ENCODE assay signal across 9 mouse cellular contexts in the genomic region with DNA sequence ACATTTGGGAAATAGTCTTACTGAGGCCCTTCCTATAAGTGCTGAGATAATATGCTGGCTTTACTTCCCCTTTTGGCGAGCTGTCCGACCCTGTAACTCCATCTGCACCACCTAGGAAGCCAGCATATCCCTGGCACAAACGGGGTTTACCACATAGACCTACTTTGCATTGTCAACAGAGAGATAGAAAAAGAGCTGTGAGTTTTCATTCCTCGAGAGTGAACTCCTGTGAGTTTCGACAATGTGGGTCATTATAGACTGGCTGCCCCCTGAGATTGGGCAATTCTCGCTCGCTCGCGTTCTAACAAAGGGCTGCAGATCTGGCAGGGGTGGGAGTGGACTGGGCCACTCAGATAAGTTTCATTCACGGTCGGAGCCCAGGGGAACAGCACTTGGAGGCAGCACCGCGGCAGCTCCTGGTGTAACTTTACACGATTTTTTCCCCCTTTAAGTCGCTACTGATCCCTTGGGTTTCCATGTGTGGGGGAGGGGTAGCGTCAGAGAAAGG.
A peak's percentile ranks its signal among the peaks of the same experiment; 100 is the strongest.
DNase-seq lines count a peak whose midpoint lies in the region; ATAC-seq and TF ChIP-seq lines count a peak whose summit lies in the region.
"Had no signal": no experiment of that assay in that cellular context is flagged by ENCODE, and none has a peak within 500 bp of the region (broad histone marks: within the 10 kb centered on the region; RNA-seq: fewer than 3 reads in every experiment).

No protein-coding gene starts in this region.

- TF ChIP-seq POLR2A in testis, adult 2 months (IDR thresholded peaks at IDR 0.05; ENCODE audit: control insufficient read depth, low read depth, low read length) = no peak

- no peaks in the 10 kb centered on the region for H3K36me3 ChIP-seq in testis, adult 2 months (ENCODE audit: control insufficient read depth, insufficient read depth, low read length)
- no peaks in the 10 kb centered on the region for H3K36me3 ChIP-seq in heart, embryonic 14.5 days (ENCODE audit: control insufficient read depth, insufficient read depth, low read length)
- no peaks in the 10 kb centered on the region for H3K36me3 ChIP-seq in limb, embryonic 13.5 days
- H3K36me3 ChIP-seq in neural tube, embryonic 12.5 days = no peaks in the 10 kb centered on the region

- H3K27ac ChIP-seq in testis, adult 2 months (ENCODE audit: control insufficient read depth, insufficient read depth, low read depth, low read length) = no peak overlapping the region
- no peak overlapping the region for H3K27ac ChIP-seq in heart, embryonic 14.5 days (replicated peaks in 1 of 2; ENCODE audit: control insufficient read depth in 1 of 2, insufficient read depth in 1 of 2, low read depth in 2 of 2, low read length in 2 of 2)
- H3K27ac ChIP-seq in limb, embryonic 13.5 days = no peak overlapping the region
- H3K27ac ChIP-seq in neural tube, embryonic 12.5 days = no peak overlapping the region
- H3K27ac ChIP-seq: macrophage had no signal

- H3K4me2 ChIP-seq in heart, embryonic 14.5 days (ENCODE audit: low read length) = peak overlapping the region; percentile 78
- peak overlapping the region; percentile 68 for H3K4me2 ChIP-seq in limb, embryonic 13.5 days (replicated peaks)
- H3K4me2 ChIP-seq in neural tube, embryonic 12.5 days (replicated peaks) = peak overlapping the region; percentile 60

- peak overlapping the region; percentile 67 for H3K9ac ChIP-seq in heart, embryonic 14.5 days (ENCODE audit: low read length)
- peak overlapping the region; percentile 50; the same call in 1 of the 2 replicates for H3K9ac ChIP-seq in limb, embryonic 13.5 days
- peak overlapping the region; percentile 45; the same call in 1 of the 2 replicates for H3K9ac ChIP-seq in neural tube, embryonic 12.5 days

- 3% methylated on average over 16 of the region's 16 CpGs for WGBS in heart, embryonic 14.5 days
- WGBS in limb, embryonic 13.5 days = 2% methylated on average over 16 of the region's 16 CpGs
- WGBS in neural tube, embryonic 12.5 days = 8% methylated on average over 16 of the region's 16 CpGs

- no peaks in the 10 kb centered on the region for H3K27me3 ChIP-seq in testis, adult 2 months (ENCODE audit: control insufficient read depth, insufficient read depth, low read length)
- no peaks in the 10 kb centered on the region for H3K27me3 ChIP-seq in heart, embryonic 14.5 days (ENCODE audit: control insufficient read depth, insufficient read depth, low read length)
- 0 out of 2 replicates have a peak, but pooled peaks cover 4% of the 10 kb centered on the region for H3K27me3 ChIP-seq in limb, embryonic 13.5 days
- H3K27me3 ChIP-seq in neural tube, embryonic 12.5 days (replicated peaks) = no peaks in the 10 kb centered on the region

- ATAC-seq in heart, embryonic 14.5 days (ENCODE audit: insufficient number of reproducible peaks, insufficient read depth, low FRiP score, low read depth) = no peak
- ATAC-seq in limb, embryonic 13.5 days (ENCODE audit: low FRiP score, low read depth) = 0 out of 2 replicates have a peak, but pooled peaks have one; percentile 52
- ATAC-seq in neural tube, embryonic 12.5 days (ENCODE audit: low FRiP score, low read depth) = peak; percentile 43; the same call in 1 of the 2 replicates

- peaks cover 13% of the 10 kb centered on the region for H3K4me1 ChIP-seq in testis, adult 2 months (ENCODE audit: control insufficient read depth, insufficient read depth, low read length)
- peaks cover 25 to 44% of the 10 kb centered on the region in 2 experiments for H3K4me1 ChIP-seq in heart, embryonic 14.5 days (ENCODE audit: control insufficient read depth in 2 of 2, insufficient read depth in 2 of 2, low read length in 2 of 2)
- peaks cover 75% of the 10 kb centered on the region for H3K4me1 ChIP-seq in limb, embryonic 13.5 days
- H3K4me1 ChIP-seq in neural tube, embryonic 12.5 days = peaks cover 12% of the 10 kb centered on the region

- TF ChIP-seq CTCF in testis, adult 2 months (IDR thresholded peaks at IDR 0.05; ENCODE audit: control insufficient read depth, insufficient read depth, insufficient replicate concordance, low read depth, low read length) = no peak

- H3K9me3 ChIP-seq in heart, embryonic 14.5 days (ENCODE audit: control insufficient read depth, low read length) = no peaks in the 10 kb centered on the region
- no peaks in the 10 kb centered on the region for H3K9me3 ChIP-seq in limb, embryonic 13.5 days
- H3K9me3 ChIP-seq in neural tube, embryonic 12.5 days = no peaks in the 10 kb centered on the region

- H3K4me3 ChIP-seq in testis, adult 2 months (ENCODE audit: control insufficient read depth, low read depth, low read length) = peak overlapping the region; percentile 11; the same call in 1 of the 2 replicates
- H3K4me3 ChIP-seq in heart, embryonic 14.5 days (ENCODE audit: control insufficient read depth in 1 of 2, insufficient read depth in 1 of 2, low read depth in 1 of 2, low read length in 2 of 2) = peak overlapping the region; percentile 29 to 37
- H3K4me3 ChIP-seq in limb, embryonic 13.5 days = peak overlapping the region; percentile 29
- peak overlapping the region; percentile 27; the same call in 1 of the 2 replicates for H3K4me3 ChIP-seq in neural tube, embryonic 12.5 days

- no peak for DNase-seq in testis, postnatal 10 days (ENCODE audit: low spot score)
- no peak for DNase-seq in yolk sac, embryonic 10.5 days (ENCODE audit: low spot score)
- no peak for DNase-seq in urinary bladder, adult 18-20 months (ENCODE audit: low spot score in 2 of 2)
- no peak for DNase-seq in urinary bladder, postnatal 25 days (ENCODE audit: low spot score)
